Mouse (Mus musculus): ENCODE measurements at regions not wholly inside any gene's neighbourhood (a gene's known extent, or its start where the extent isn't known, plus 50 kb on each side); places are given as distances from the start of the nearest gene placed in this dataset.

DNA sequence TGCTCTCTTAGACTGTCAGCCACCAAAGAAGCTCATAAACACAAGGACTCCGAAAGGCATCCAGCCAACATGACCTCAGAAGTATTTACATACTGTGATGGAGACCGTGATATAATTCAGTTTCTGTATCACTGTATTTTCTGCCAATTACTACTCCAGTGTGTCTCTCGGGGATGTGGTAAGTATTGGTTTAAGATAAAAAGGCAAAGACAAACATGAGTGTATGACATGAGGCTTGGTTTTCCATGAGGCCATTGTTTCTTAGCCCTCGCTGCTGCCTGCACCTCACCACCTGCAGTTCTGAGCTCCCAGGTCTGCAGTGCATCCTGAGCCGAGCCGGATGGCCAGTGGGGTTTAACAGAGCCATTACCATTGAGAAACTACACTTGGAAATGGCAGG lies 233.9 kb upstream of the Thbs1 start:
- H3K4me1 ChIP-seq (ENCODE audit: control insufficient read depth, insufficient read depth, low read length), result no peaks in the 10 kb centered on the region
- TF ChIP-seq POLR2A (IDR thresholded peaks at IDR 0.05; ENCODE audit: borderline replicate concordance, extremely low read depth, insufficient read depth, insufficient read length), result no peak
- no peaks in the 10 kb centered on the region for H3K9me3 ChIP-seq (ENCODE audit: control insufficient read depth, low read length)
- H3K4me3 ChIP-seq (replicated peaks; ENCODE audit: low read length), result no peak overlapping the region
- ATAC-seq (ENCODE audit: low FRiP score, low read depth), result no peak
- H3K36me3 ChIP-seq (ENCODE audit: control insufficient read depth, insufficient read depth, low read length), result no peaks in the 10 kb centered on the region
- no peak overlapping the region for H3K27ac ChIP-seq (replicated peaks; ENCODE audit: low read depth, low read length)
- no peaks in the 10 kb centered on the region for H3K27me3 ChIP-seq (ENCODE audit: control insufficient read depth, insufficient read depth, low read length)
- H3K4me2 ChIP-seq (replicated peaks; ENCODE audit: low read depth, low read length, severe bottlenecking), result no peak overlapping the region
- WGBS, result 71% methylated on average over 6 of the region's 6 CpGs
- H3K9ac ChIP-seq (ENCODE audit: low read depth, low read length, severe bottlenecking), result no peak overlapping the region
- DNase-seq (ENCODE audit: low spot score), result peak; percentile 53

DNA sequence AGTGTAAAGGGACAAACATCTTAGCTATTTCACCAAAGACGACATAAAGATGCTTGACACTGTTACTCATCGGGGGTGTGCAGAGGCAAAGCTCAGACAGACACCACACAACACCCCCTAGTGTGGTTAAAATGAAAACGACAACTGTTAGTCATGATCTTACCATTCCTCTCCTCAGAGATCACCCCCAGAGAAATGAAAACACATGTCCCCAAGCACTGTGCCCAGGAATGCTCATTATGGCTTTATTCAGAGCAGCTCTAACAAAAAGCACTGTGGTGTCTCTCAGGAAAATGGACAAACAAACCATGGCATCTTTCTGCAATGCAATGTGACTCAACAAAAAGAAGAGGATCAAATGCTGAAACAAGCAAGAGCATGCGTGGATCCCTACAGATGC lies 229.5 kb upstream of the Thbs1 start:
- Histone ChIP-seq H3K9me3 (ENCODE audit: control insufficient read depth, low read length) (no peaks in the 10 kb centered on the region), H3K27me3 (ENCODE audit: control insufficient read depth, insufficient read depth, low read length) (no peaks in the 10 kb centered on the region), H3K9ac (ENCODE audit: low read depth, low read length, severe bottlenecking) (no peak overlapping the region), H3K4me3 (replicated peaks; ENCODE audit: low read length) (no peak overlapping the region), H3K27ac (replicated peaks; ENCODE audit: low read depth, low read length) (no peak overlapping the region), H3K4me2 (replicated peaks; ENCODE audit: low read depth, low read length, severe bottlenecking) (no peak overlapping the region), H3K4me1 (ENCODE audit: control insufficient read depth, insufficient read depth, low read length) (0 out of 2 replicates have a peak, but pooled peaks cover 7% of the 10 kb centered on the region), H3K36me3 (ENCODE audit: control insufficient read depth, insufficient read depth, low read length) (no peaks in the 10 kb centered on the region)
- DNase-seq (ENCODE audit: low spot score) (no peak), ATAC-seq (ENCODE audit: low FRiP score, low read depth) (no peak)
- no peak for TF ChIP-seq POLR2A (IDR thresholded peaks at IDR 0.05; ENCODE audit: borderline replicate concordance, extremely low read depth, insufficient read depth, insufficient read length)
- 80% methylated on average over 4 of the region's 4 CpGs for WGBS

DNA sequence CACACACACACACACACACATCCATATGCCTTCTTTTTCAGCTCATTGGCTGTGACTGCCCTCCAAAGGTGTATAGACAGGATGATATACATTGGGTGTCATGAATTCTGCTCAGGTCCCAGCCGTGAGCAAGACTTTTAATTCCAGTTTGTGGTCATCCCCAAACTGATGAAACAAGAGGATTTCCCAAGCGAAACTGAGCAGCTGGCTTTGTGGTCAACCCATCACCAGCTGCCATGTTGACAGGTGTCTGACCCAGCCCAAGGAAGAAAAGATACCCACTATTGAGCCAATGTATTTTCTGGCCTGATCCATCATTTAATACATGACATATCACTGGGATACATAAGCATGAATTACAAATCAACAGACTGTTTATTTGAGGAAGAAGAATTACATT lies 228.8 kb upstream of the Thbs1 start:
- Histone ChIP-seq H3K9me3 (ENCODE audit: control insufficient read depth, low read length) (no peaks in the 10 kb centered on the region), H3K27me3 (ENCODE audit: control insufficient read depth, insufficient read depth, low read length) (no peaks in the 10 kb centered on the region), H3K4me1 (ENCODE audit: control insufficient read depth, insufficient read depth, low read length) (0 out of 2 replicates have a peak, but pooled peaks cover 7% of the 10 kb centered on the region), H3K27ac (replicated peaks; ENCODE audit: low read depth, low read length) (no peak overlapping the region), H3K4me2 (replicated peaks; ENCODE audit: low read depth, low read length, severe bottlenecking) (no peak overlapping the region), H3K9ac (ENCODE audit: low read depth, low read length, severe bottlenecking) (no peak overlapping the region), H3K36me3 (ENCODE audit: control insufficient read depth, insufficient read depth, low read length) (no peaks in the 10 kb centered on the region), H3K4me3 (replicated peaks; ENCODE audit: low read length) (no peak overlapping the region)
- 92% methylated on average over 2 of the region's 2 CpGs for WGBS
- no peak for ATAC-seq (ENCODE audit: low FRiP score, low read depth)
- no peak for DNase-seq (ENCODE audit: low spot score)
- TF ChIP-seq POLR2A (IDR thresholded peaks at IDR 0.05; ENCODE audit: borderline replicate concordance, extremely low read depth, insufficient read depth, insufficient read length), result no peak

- no peak overlapping the region for H3K4me2 ChIP-seq (replicated peaks; ENCODE audit: low read depth, low read length, severe bottlenecking)
- TF ChIP-seq POLR2A (IDR thresholded peaks at IDR 0.05; ENCODE audit: borderline replicate concordance, extremely low read depth, insufficient read depth, insufficient read length), result no peak
- no peak overlapping the region for H3K4me3 ChIP-seq (replicated peaks; ENCODE audit: low read length)
- no peaks in the 10 kb centered on the region for H3K36me3 ChIP-seq (ENCODE audit: control insufficient read depth, insufficient read depth, low read length)
- WGBS, result 47% methylated on average over 3 of the region's 3 CpGs
- DNase-seq (ENCODE audit: low spot score) (no peak), ATAC-seq (ENCODE audit: low FRiP score, low read depth) (no peak)
- no peaks in the 10 kb centered on the region for H3K27me3 ChIP-seq (ENCODE audit: control insufficient read depth, insufficient read depth, low read length)
- H3K9me3 ChIP-seq (ENCODE audit: control insufficient read depth, low read length), result no peaks in the 10 kb centered on the region
- H3K9ac ChIP-seq (ENCODE audit: low read depth, low read length, severe bottlenecking), result no peak overlapping the region
- H3K4me1 ChIP-seq (ENCODE audit: control insufficient read depth, insufficient read depth, low read length), result 0 out of 2 replicates have a peak, but pooled peaks cover 7% of the 10 kb centered on the region
- peak overlapping the region; percentile 30; the same call in 1 of the 2 replicates for H3K27ac ChIP-seq (replicated peaks; ENCODE audit: low read depth, low read length)
Observed at GRCm38 (mm10) chr2:117886516-117886915, 225.2 kb upstream of the Thbs1 start.

- no peaks in the 10 kb centered on the region for H3K36me3 ChIP-seq (ENCODE audit: control insufficient read depth, insufficient read depth, low read length)
- ATAC-seq (ENCODE audit: low FRiP score, low read depth) (peak; percentile 56; the same call in 1 of the 2 replicates), DNase-seq (ENCODE audit: low spot score) (peak; percentile 68)
Observed at GRCm38 (mm10) chr2:117901311-117901710, 210.4 kb upstream of the Thbs1 start.

DNA sequence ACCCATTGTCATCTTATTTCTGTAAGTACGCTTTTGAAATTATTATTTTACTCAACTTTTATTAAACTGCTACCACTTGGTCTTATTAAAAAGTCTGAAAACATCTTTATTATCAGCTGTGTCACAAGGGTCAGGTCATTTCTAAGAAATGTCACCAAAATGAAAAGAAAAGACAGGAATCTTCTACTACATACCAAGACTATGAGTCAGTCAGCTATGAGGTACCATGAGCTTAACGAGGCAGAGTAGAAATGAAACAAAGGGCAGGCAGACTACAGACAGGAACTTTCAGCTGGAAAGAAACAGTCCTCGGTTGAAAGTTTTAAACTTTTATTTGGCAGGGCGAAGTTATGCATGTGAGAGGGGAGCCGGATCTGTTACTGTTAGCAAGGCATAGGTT lies 208.8 kb upstream of the Thbs1 start:
- Histone ChIP-seq H3K4me1 (ENCODE audit: control insufficient read depth, insufficient read depth, low read length) (peaks cover 19% of the 10 kb centered on the region), H3K27ac (replicated peaks; ENCODE audit: low read depth, low read length) (0 out of 2 replicates have a peak overlapping the region, but pooled peaks have one; percentile 48), H3K4me3 (replicated peaks; ENCODE audit: low read length) (no peak overlapping the region), H3K36me3 (ENCODE audit: control insufficient read depth, insufficient read depth, low read length) (no peaks in the 10 kb centered on the region), H3K9me3 (ENCODE audit: control insufficient read depth, low read length) (no peaks in the 10 kb centered on the region), H3K9ac (ENCODE audit: low read depth, low read length, severe bottlenecking) (no peak overlapping the region), H3K27me3 (ENCODE audit: control insufficient read depth, insufficient read depth, low read length) (no peaks in the 10 kb centered on the region), H3K4me2 (replicated peaks; ENCODE audit: low read depth, low read length, severe bottlenecking) (no peak overlapping the region)
- ATAC-seq (ENCODE audit: low FRiP score, low read depth) (no peak), DNase-seq (ENCODE audit: low spot score) (no peak)
- WGBS, result 42% methylated on average over 5 of the region's 5 CpGs
- no peak for TF ChIP-seq POLR2A (IDR thresholded peaks at IDR 0.05; ENCODE audit: borderline replicate concordance, extremely low read depth, insufficient read depth, insufficient read length)

More at GRCm38 (mm10) chr2:117901311-117901710, 210.4 kb upstream of the Thbs1 start:
- H3K27ac ChIP-seq (replicated peaks; ENCODE audit: low read depth, low read length), result no peak overlapping the region
- TF ChIP-seq POLR2A (IDR thresholded peaks at IDR 0.05; ENCODE audit: borderline replicate concordance, extremely low read depth, insufficient read depth, insufficient read length), result no peak
- H3K4me2 ChIP-seq (replicated peaks; ENCODE audit: low read depth, low read length, severe bottlenecking), result no peak overlapping the region
- H3K9ac ChIP-seq (ENCODE audit: low read depth, low read length, severe bottlenecking), result no peak overlapping the region
- no peak overlapping the region for H3K4me3 ChIP-seq (replicated peaks; ENCODE audit: low read length)
- no peaks in the 10 kb centered on the region for H3K9me3 ChIP-seq (ENCODE audit: control insufficient read depth, low read length)
- no peaks in the 10 kb centered on the region for H3K27me3 ChIP-seq (ENCODE audit: control insufficient read depth, insufficient read depth, low read length)
- H3K4me1 ChIP-seq (ENCODE audit: control insufficient read depth, insufficient read depth, low read length), result peaks cover 19% of the 10 kb centered on the region
- 21% methylated on average over 2 of the region's 2 CpGs for WGBS
